Mouse (Mus musculus): ENCODE data around the gene Strada. TPM values are rescaled to one million over a fixed set of nuclear protein-coding genes. Genes with fewer than 3 reads are reported as not detected.

Strada gene
- total and polyA plus RNA-seq, 2 experiments from 2014 or later: 23.7 to 34.8 TPM

DNA sequence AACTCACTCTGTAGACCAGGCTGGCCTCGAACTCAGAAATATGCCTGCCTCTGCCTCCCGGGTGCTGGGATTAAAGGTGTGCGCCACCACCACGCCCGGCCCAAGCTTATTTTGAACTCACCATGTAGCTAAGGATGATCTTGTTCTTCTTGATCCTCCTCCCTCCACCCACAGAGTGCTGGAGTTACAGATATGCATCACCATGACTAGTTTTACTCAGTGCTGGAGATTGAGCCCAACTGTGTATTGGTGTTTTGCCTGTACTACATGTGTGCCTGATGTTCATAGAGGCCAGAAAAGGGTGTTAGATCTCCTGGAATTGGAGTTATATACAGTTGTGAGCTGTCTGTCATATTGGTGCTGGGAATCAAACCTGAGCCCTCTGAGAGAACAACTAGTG, 79.7 kb downstream of the Strada start:
- ATAC-seq (no peak), DNase-seq (no peak)
- Histone ChIP-seq H3K9ac (no peak overlapping the region), H3K9me3 (ENCODE audit: low read length) (no peaks in the 10 kb centered on the region), H3K27me3 (ENCODE audit: insufficient read depth, low read length) (no peaks in the 10 kb centered on the region), H3K4me3 (ENCODE audit: low read depth, low read length) (no peak overlapping the region), H3K27ac (ENCODE audit: low read depth, low read length) (no peak overlapping the region), H3K4me1 (ENCODE audit: insufficient read depth) (no peaks in the 10 kb centered on the region), H3K36me3 (ENCODE audit: insufficient read depth) (peaks cover 29% of the 10 kb centered on the region), H3K4me2 (ENCODE audit: low read depth) (no peak overlapping the region)
- WGBS: 95% methylated on average over 5 of the region's 5 CpGs
- no peak for TF ChIP-seq CTCF (IDR thresholded peaks at IDR 0.05; ENCODE audit: low read depth)

Other genes starting within 250 kb of the Strada start
- gene Cyb561, start 248.8 kb downstream of the Strada start, total RNA-seq (2014; rRNA removed): 41.9 and 55.8 TPM in 2 replicates
- gene Cyb561, start 248.8 kb downstream of the Strada start, polyA plus RNA-seq (2015; fragmentation: Nextera tagmentation; extraction: Ambion mirVana): 40.7 and 62.7 TPM in 2 replicates
- 10.3 and 14.3 TPM in 2 replicates for gene Ace, start 234.2 kb downstream of the Strada start, total RNA-seq (2014; rRNA removed)
- 5.3 and 8.0 TPM in 2 replicates for gene Ace, start 234.2 kb downstream of the Strada start, polyA plus RNA-seq (2015; fragmentation: Nextera tagmentation; extraction: Ambion mirVana)
- gene Ace3, start 207.5 kb downstream of the Strada start, total RNA-seq (2014; rRNA removed): not detected in 2 replicates
- not detected in 2 replicates for gene Ace3, start 207.5 kb downstream of the Strada start, polyA plus RNA-seq (2015; fragmentation: Nextera tagmentation; extraction: Ambion mirVana)
- 0.92 and 2.8 TPM in 2 replicates for gene Kcnh6, start 194.0 kb downstream of the Strada start, total RNA-seq (2014; rRNA removed)
- gene Kcnh6, start 194.0 kb downstream of the Strada start, polyA plus RNA-seq (2015; fragmentation: Nextera tagmentation; extraction: Ambion mirVana): 0.80 and 1.5 TPM in 2 replicates
- gene Dcaf7, start 165.3 kb downstream of the Strada start, total RNA-seq (2014; rRNA removed): 150 and 222 TPM in 2 replicates
- gene Dcaf7, start 165.3 kb downstream of the Strada start, polyA plus RNA-seq (2015; fragmentation: Nextera tagmentation; extraction: Ambion mirVana): 79.1 and 115 TPM in 2 replicates
- gene Taco1, start 136.1 kb downstream of the Strada start, total RNA-seq (2014; rRNA removed): 17.4 and 18.1 TPM in 2 replicates
- 2.9 and 5.0 TPM in 2 replicates for gene Taco1, start 136.1 kb downstream of the Strada start, polyA plus RNA-seq (2015; fragmentation: Nextera tagmentation; extraction: Ambion mirVana)
- gene Map3k3, start 117.6 kb downstream of the Strada start, total RNA-seq (2014; rRNA removed): 29.2 and 32.9 TPM in 2 replicates
- gene Map3k3, start 117.6 kb downstream of the Strada start, polyA plus RNA-seq (2015; fragmentation: Nextera tagmentation; extraction: Ambion mirVana): 6.7 and 8.5 TPM in 2 replicates
- gene Gm10840, start 41.3 kb downstream of the Strada start, total RNA-seq (2014; rRNA removed): not detected in 2 replicates
- gene Gm10840, start 41.3 kb downstream of the Strada start, polyA plus RNA-seq (2015; fragmentation: Nextera tagmentation; extraction: Ambion mirVana): 0.67 and 0.82 TPM in 2 replicates
- 83.9 and 85.0 TPM in 2 replicates for gene Limd2, start 41.3 kb downstream of the Strada start, total RNA-seq (2014; rRNA removed)
- 171 and 189 TPM in 2 replicates for gene Limd2, start 41.3 kb downstream of the Strada start, polyA plus RNA-seq (2015; fragmentation: Nextera tagmentation; extraction: Ambion mirVana)
- 29.4 and 41.0 TPM in 2 replicates for gene Ccdc47, start 14.2 kb upstream of the Strada start, total RNA-seq (2014; rRNA removed)
- gene Ccdc47, start 14.2 kb upstream of the Strada start, polyA plus RNA-seq (2015; fragmentation: Nextera tagmentation; extraction: Ambion mirVana): 71.8 and 90.1 TPM in 2 replicates
- 58.8 and 76.3 TPM in 2 replicates for gene Ddx42, start 14.8 kb upstream of the Strada start, total RNA-seq (2014; rRNA removed)
- 49.5 and 62.2 TPM in 2 replicates for gene Ddx42, start 14.8 kb upstream of the Strada start, polyA plus RNA-seq (2015; fragmentation: Nextera tagmentation; extraction: Ambion mirVana)
- 40.2 and 62.7 TPM in 2 replicates for gene Ftsj3, start 53.9 kb upstream of the Strada start, total RNA-seq (2014; rRNA removed)
- gene Ftsj3, start 53.9 kb upstream of the Strada start, polyA plus RNA-seq (2015; fragmentation: Nextera tagmentation; extraction: Ambion mirVana): 29.0 and 29.7 TPM in 2 replicates
- 108 and 114 TPM in 2 replicates for gene Psmc5, start 54.0 kb upstream of the Strada start, total RNA-seq (2014; rRNA removed)
- 258 and 270 TPM in 2 replicates for gene Psmc5, start 54.0 kb upstream of the Strada start, polyA plus RNA-seq (2015; fragmentation: Nextera tagmentation; extraction: Ambion mirVana)
- 16.9 and 20.0 TPM in 2 replicates for gene Smarcd2, start 70.8 kb upstream of the Strada start, total RNA-seq (2014; rRNA removed)
- 8.5 and 9.5 TPM in 2 replicates for gene Smarcd2, start 70.8 kb upstream of the Strada start, polyA plus RNA-seq (2015; fragmentation: Nextera tagmentation; extraction: Ambion mirVana)
- 0.23 and 0.38 TPM in 2 replicates for gene Tcam1, start 74.5 kb upstream of the Strada start, total RNA-seq (2014; rRNA removed)
- gene Tcam1, start 74.5 kb upstream of the Strada start, polyA plus RNA-seq (2015; fragmentation: Nextera tagmentation; extraction: Ambion mirVana): 0.18 and 0.23 TPM in 2 replicates
- not detected in 2 replicates for gene Gh, start 99.7 kb upstream of the Strada start, total RNA-seq (2014; rRNA removed)
- not detected in 2 replicates for gene Gh, start 99.7 kb upstream of the Strada start, polyA plus RNA-seq (2015; fragmentation: Nextera tagmentation; extraction: Ambion mirVana)
- gene Cd79b, start 112.6 kb upstream of the Strada start, total RNA-seq (2014; rRNA removed): 0.38 and 0.46 TPM in 2 replicates
- gene Cd79b, start 112.6 kb upstream of the Strada start, polyA plus RNA-seq (2015; fragmentation: Nextera tagmentation; extraction: Ambion mirVana): 0.71 and 1.1 TPM in 2 replicates
- gene Scn4a, start 151.1 kb upstream of the Strada start, total RNA-seq (2014; rRNA removed): not detected in 2 replicates
- gene Scn4a, start 151.1 kb upstream of the Strada start, polyA plus RNA-seq (2015; fragmentation: Nextera tagmentation; extraction: Ambion mirVana): 0.06 TPM in 1 of 2 replicates, not detected in the other
- gene Prr29, start 163.3 kb upstream of the Strada start, total RNA-seq (2014; rRNA removed): 0.23 TPM in 1 of 2 replicates, not detected in the other
- gene Prr29, start 163.3 kb upstream of the Strada start, polyA plus RNA-seq (2015; fragmentation: Nextera tagmentation; extraction: Ambion mirVana): 0.69 TPM in 1 of 2 replicates, not detected in the other
- gene Icam2, start 185.9 kb upstream of the Strada start, total RNA-seq (2014; rRNA removed): 4.6 and 8.3 TPM in 2 replicates
- 7.0 and 9.1 TPM in 2 replicates for gene Icam2, start 185.9 kb upstream of the Strada start, polyA plus RNA-seq (2015; fragmentation: Nextera tagmentation; extraction: Ambion mirVana)